Mouse (Mus musculus) regulatory T cell (primary cell): ENCODE data around the gene Cnih2.

Experiments used
- in situ Hi-C: fragments of 300-600 bp; cut with MboI, MseI; formaldehyde crosslinking; loops from one replicate; pipeline ENCODE4 v1.15.1; 2025; ENCODE audit warnings: high pct_unique_total_duplicates

Cnih2 gene

DNA sequence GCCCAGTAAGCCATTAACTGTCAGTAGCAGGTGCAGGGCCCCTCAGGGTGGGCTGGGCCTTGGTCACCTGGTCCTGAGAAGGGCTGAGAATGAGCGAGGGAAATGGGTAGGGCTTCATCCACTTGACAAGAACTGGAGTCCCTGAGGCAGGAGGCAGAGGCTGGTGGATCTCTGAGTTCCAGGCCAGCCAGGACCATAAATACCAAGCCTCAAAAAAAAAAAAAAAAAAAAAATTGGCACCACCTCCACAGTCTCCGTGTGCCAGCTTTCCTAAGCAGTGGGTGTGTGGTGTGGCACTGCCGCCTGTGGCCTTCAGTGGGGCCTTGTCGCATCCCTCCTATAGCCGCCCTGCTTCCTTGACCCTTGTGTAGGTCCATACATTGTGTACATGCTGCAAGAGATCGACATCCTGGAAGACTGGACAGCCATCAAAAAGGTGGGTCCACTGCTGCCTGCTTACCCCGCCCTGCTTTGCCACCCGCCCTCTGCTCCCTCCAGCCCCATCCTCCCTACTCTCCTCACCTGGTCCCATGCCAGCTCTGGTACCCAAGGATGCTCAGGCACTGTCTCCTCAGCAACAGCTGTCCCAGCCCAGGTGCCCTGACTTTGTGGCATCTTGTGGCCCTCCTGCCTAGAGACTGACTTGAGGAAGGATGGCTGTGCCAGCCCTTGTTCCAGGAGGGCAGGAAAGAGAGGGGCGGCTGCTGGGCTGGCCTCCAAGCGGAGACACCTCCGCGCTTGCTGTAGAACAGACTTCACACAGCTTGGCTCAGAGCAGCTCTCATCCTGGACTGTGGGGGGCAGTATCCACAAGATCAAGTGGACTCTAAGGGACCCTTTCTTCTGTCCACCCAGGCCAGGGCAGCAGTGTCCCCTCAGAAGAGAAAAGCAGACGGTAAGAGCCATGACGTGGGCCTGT is 49.9 kb downstream of the Cnih2 start:
- in situ Hi-C loops: loop anchor here (10.0 kb wide), 1 partner anchor 46 kb away; the partner anchor contains the start of gene Cnih2

DNA sequence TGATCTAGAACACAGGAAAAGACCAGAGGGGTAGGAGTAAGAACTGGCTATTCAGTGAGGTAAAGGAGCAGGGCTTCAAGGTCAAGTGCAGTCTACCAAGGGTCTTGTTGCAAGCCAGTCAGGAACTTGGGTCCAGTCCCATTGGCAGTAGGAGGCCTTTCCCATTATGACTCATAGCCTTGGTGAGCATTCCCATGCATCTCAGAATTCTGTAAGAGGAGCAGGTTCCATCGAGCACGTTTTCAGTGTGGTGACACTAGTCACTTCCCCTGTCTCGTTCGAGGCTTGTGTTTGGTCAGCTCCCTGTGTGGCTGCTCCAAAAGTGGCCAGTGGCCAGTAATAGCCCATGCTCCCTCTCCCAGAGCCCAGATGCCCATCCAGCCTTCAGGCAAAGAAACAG is 52.8 kb downstream of the Cnih2 start:
- in situ Hi-C loops: loop anchor here (10.0 kb wide), 1 partner anchor 49 kb away; the partner anchor contains the start of gene Cnih2
